In genomic region chr15:40533451-40533873, GRCm38 (mm10) we compare ENCODE assay signal across 11 mouse cellular contexts.
DNase-seq lines count a peak whose midpoint lies in the region; ATAC-seq and TF ChIP-seq lines count a peak whose summit lies in the region.
"Had no signal": no experiment of that assay in that cellular context is flagged by ENCODE, and none has a peak within 500 bp of the region (broad histone marks: within the 10 kb centered on the region; RNA-seq: fewer than 3 reads in every experiment).

No protein-coding gene starts in this region.

- WGBS in hindbrain, embryonic 15.5 days = 39% methylated on average over 8 of the region's 8 CpGs
- WGBS in intestine, embryonic 16.5 days = 78% methylated on average over 8 of the region's 8 CpGs

- TF ChIP-seq CTCF in layer of hippocampus, adult 2 months (conservative IDR thresholded peaks at IDR 0.05) = no peak

- no peaks in the 10 kb centered on the region for H3K4me1 ChIP-seq in hindbrain, embryonic 15.5 days (replicated peaks)
- H3K4me1 ChIP-seq in intestine, embryonic 16.5 days (ENCODE audit: control insufficient read depth, insufficient read depth, low read length) = no peaks in the 10 kb centered on the region
- H3K4me1 ChIP-seq: liver, embryonic 15.5 days had no signal

- H3K27me3 ChIP-seq in hindbrain, embryonic 15.5 days = no peaks in the 10 kb centered on the region
- H3K27me3 ChIP-seq in intestine, embryonic 16.5 days (replicated peaks; ENCODE audit: control insufficient read depth, insufficient read depth, low read length) = no peaks in the 10 kb centered on the region
- H3K27me3 ChIP-seq: liver, embryonic 15.5 days had no signal

- H3K27ac ChIP-seq in layer of hippocampus, adult 2 months = peak overlapping the region; percentile 16; the same call in 1 of the 2 replicates
- peak overlapping the region; percentile 42 for H3K27ac ChIP-seq in hindbrain, embryonic 15.5 days (replicated peaks)
- no peak overlapping the region for H3K27ac ChIP-seq in intestine, embryonic 16.5 days (ENCODE audit: low read length)
- H3K27ac ChIP-seq: liver, embryonic 15.5 days; macrophage had no signal

- peak overlapping the region; percentile 26 for H3K4me2 ChIP-seq in hindbrain, embryonic 15.5 days
- H3K4me2 ChIP-seq in intestine, embryonic 16.5 days (ENCODE audit: low read depth, low read length) = no peak overlapping the region
- H3K4me2 ChIP-seq: liver, embryonic 15.5 days had no signal

- H3K9me3 ChIP-seq in hindbrain, embryonic 15.5 days = no peaks in the 10 kb centered on the region
- no peaks in the 10 kb centered on the region for H3K9me3 ChIP-seq in intestine, embryonic 16.5 days (ENCODE audit: control insufficient read depth, low read length)
- H3K9me3 ChIP-seq: liver, embryonic 15.5 days had no signal

- peak; percentile 84 for ATAC-seq in cerebellum, adult (ENCODE audit: insufficient number of reproducible peaks, low FRiP score, low TSS enrichment)
- peak; percentile 51; the same call in 1 of the 2 replicates for ATAC-seq in hindbrain, embryonic 15.5 days (ENCODE audit: low FRiP score, low read depth)
- no peak for ATAC-seq in intestine, embryonic 16.5 days
- ATAC-seq: activated CD4-positive, CD25-positive, alpha-beta regulatory T cell, adult 4 months had no signal

- no peak overlapping the region for H3K9ac ChIP-seq in hindbrain, embryonic 15.5 days
- no peak overlapping the region for H3K9ac ChIP-seq in intestine, embryonic 16.5 days (ENCODE audit: low read depth, low read length)
- H3K9ac ChIP-seq: liver, embryonic 15.5 days had no signal

- H3K4me3 ChIP-seq in layer of hippocampus, adult 2 months = peak overlapping the region; percentile 49
- H3K4me3 ChIP-seq in hindbrain, embryonic 15.5 days = peak overlapping the region; percentile 23
- no peak overlapping the region for H3K4me3 ChIP-seq in intestine, embryonic 16.5 days (ENCODE audit: low read length)
- H3K4me3 ChIP-seq: liver, embryonic 15.5 days had no signal

- peak; percentile 3 to 13 for DNase-seq in layer of hippocampus, adult 2 months (ENCODE audit: low spot score in 2 of 2)
- DNase-seq in layer of hippocampus, adult 9-11 months = no peak
- peak; percentile 62 to 76 for DNase-seq in cerebellum, postnatal 10 days
- DNase-seq in spleen, adult 18-20 months = no peak
- DNase-seq in adrenal gland, postnatal 25 days = no peak

- H3K36me3 ChIP-seq in hindbrain, embryonic 15.5 days = no peaks in the 10 kb centered on the region
- H3K36me3 ChIP-seq in intestine, embryonic 16.5 days (ENCODE audit: control insufficient read depth, insufficient read depth, low read length) = no peaks in the 10 kb centered on the region
- H3K36me3 ChIP-seq: liver, embryonic 15.5 days had no signal

Comparison
In these comparisons a context has a peak if more than half of its experiments do, and no peak if none do; other contexts are left out.
1. DNase-seq: peak in layer of hippocampus, adult 2 months (2 of 2) and cerebellum, postnatal 10 days (2 of 2); none in layer of hippocampus, adult 9-11 months (single experiment), spleen, adult 18-20 months (0 of 2) and adrenal gland, postnatal 25 days (single experiment).